In genomic region chr4:57081463-57081862, GRCm38 (mm10) we compare ENCODE assay signal across 12 mouse cellular contexts.
"Had no signal": no experiment of that assay in that cellular context is flagged by ENCODE, and none has a peak within 500 bp of the region (broad histone marks: within the 10 kb centered on the region; RNA-seq: fewer than 3 reads in every experiment).

No protein-coding gene starts in this region.

- H3K27me3 ChIP-seq: limb, embryonic 15.5 days; liver, embryonic 13.5 days; midbrain, embryonic 15.5 days; neural tube, embryonic 12.5 days had no signal

- H3K4me3 ChIP-seq: layer of hippocampus, adult 2 months; left cerebral cortex, adult 2 months; limb, embryonic 15.5 days; liver, embryonic 13.5 days; megakaryocyte, embryonic 14.5 days; midbrain, embryonic 15.5 days; neural tube, embryonic 12.5 days had no signal

- DNase-seq: liver, embryonic 13.5 days; liver, postnatal 0 days; thymus, postnatal 4 days had no signal

- H3K36me3 ChIP-seq: limb, embryonic 15.5 days; liver, embryonic 13.5 days; midbrain, embryonic 15.5 days; neural tube, embryonic 12.5 days had no signal

- H3K4me1 ChIP-seq: liver, embryonic 13.5 days had no signal

- H3K27ac ChIP-seq: hindbrain, postnatal 0 days; layer of hippocampus, adult 2 months; left cerebral cortex, adult 2 months; limb, embryonic 15.5 days; liver, embryonic 13.5 days; macrophage; midbrain, embryonic 15.5 days; neural tube, embryonic 12.5 days; stomach, postnatal 0 days had no signal
